Mouse (Mus musculus) inflammation-experienced regulatory T-cells, adult 6 months (primary cell): ENCODE data around the gene Snx25. TPM values are rescaled to one million over a fixed set of nuclear protein-coding genes. Genes with fewer than 3 reads are reported as not detected.

Experiments
- ATAC-seq: one replicate; pipeline ENCODE4 v1.8.0; 2017
- polyA plus RNA-seq, 3 experiments: library from polyadenylated mRNA; unstranded; fragments of 100-300 nt; shearing (Covaris generic); gene quantifications; one replicate each; pipeline ENCODE4 v1.2.1; 2017

Snx25 gene
- polyA plus RNA-seq, 3 experiments from 2014 or later = 9.7 to 11.4 (median 11.0) TPM

GRCm38 (mm10) chr8:46010306-46010705 lies 141.7 kb downstream of the Snx25 start:
- no peak for ATAC-seq

- ATAC-seq = no peak
Observed at GRCm38 (mm10) chr8:46007050-46007672, 144.8 kb downstream of the Snx25 start.

DNA sequence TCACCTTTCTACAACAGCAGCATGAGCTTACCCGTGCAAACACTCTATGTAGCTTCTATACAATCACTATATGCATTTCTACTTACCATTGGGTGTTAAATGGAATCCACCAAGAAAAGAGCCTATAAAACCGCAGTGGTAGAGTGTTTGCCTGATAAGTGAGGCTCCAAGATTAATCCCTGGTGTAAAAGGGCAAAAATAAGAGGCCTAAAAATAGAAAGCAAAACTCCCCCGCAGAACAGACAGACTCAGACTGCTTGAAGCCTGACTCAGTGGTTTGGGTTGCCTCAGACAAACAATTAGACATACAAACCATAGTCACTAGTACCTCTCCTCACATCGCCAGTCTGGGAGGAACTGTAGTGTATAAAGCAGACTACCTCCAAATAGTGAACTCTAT lies 146.4 kb downstream of the Snx25 start, which contains the start of gene Ankrd37:
Ankrd37 (minus strand) TSS at position 112 of the 400 bp plus-strand sequence.
- no peak for ATAC-seq

DNA sequence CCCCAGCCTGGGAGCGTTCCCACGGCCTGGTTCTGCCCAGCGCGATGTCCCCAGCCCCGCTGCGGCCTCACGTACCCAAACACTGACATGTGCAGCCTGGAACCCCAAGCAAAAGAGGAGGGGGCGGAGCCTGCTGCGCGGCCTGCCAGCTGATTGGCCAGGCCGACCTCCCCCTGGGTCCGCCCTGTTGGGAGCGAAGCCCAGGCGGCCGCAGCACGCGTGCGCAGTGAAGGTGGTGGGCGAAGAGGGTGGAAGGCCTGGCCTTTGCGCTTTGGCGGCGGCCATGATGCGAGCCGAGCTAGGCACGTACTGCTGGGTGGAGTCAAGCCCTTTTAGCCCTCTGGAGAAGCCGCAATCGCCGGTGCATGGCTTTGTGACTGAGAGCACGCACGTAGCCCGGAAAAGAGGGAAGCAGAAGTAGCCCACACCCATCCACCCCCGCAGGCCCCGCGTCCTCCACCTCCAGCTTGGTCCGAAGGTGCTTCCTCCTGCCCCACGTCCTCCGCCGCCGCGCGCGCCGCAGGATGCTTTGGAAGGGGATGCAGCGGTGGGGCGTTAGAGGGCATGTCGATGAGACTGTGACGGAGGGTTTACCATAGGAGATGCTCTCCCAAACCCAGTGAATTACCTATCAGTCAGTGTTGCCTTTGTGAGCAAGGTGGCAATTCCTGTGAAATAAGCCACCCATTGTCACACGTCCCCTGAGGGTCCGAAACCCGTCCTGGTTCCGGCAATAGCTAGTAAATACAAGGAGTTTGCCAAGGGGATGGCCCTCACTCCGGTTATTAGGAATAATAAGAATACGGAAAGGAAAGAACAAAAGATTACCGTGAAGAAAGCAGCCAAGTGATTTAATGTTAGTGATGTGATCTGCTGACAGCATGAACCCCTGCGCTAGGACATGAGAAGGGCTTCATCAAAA lies 151.9 kb downstream of the Snx25 start:
- peak; percentile 95 for ATAC-seq

GRCm38 (mm10) chr8:45999138-45999783 lies 152.7 kb downstream of the Snx25 start, which contains the start of gene Lrp2bp:
Gene Lrp2bp (plus strand): TSS chr8:45999303.
- peak; percentile 8 for ATAC-seq

GRCm38 (mm10) chr8:45998228-45998627 lies 153.7 kb downstream of the Snx25 start:
- ATAC-seq = no peak

DNA sequence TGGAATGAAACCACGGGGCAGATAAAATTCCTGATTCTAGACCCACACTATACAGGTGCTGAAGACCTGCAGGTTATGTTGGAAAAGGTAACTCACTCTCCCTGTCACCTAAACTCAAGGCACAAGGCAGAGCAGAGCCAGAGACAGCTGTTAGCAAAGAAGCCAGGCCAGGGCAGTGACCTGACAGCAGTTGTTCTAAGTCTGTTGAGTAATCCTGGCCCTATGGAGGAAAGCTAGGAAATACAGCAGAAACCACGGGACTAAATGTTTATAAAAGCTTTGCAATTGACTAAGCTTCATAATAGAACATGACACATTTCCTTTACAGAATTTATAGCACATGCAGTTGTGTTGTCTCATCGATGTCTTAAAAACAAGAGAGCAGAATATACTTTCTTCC lies 156.4 kb downstream of the Snx25 start:
- ATAC-seq = no peak

GRCm38 (mm10) chr8:45994111-45994510 lies 157.8 kb downstream of the Snx25 start:
- ATAC-seq = peak; percentile 52

- ATAC-seq = no peak
Observed at GRCm38 (mm10) chr8:45990631-45991310, 161.2 kb downstream of the Snx25 start.

- ATAC-seq = no peak
Observed at GRCm38 (mm10) chr8:45988189-45988588, 163.8 kb downstream of the Snx25 start.

DNA sequence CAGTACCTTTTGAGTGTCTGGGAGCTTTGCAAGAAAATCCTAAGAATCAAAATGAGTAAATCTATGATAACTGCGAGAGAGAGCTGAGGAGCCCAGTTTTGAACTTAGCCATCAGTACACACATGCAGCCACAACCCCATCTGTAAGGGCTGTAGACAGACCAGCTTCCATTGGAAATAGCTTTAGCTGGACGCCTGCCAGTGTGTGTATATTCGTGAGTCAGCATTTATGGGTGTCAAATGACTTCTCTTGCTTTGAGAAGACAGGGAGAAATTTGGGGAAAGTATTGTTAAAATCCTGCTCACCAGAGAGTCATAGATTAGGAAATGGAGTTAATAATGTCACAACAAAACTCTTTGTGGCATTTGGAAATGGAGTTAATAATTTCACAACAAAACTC lies 165.3 kb downstream of the Snx25 start:
- ATAC-seq = no peak

Other genes with a start within 250 kb of the Snx25 start
- not detected for gene Ccdc110, start 217.5 kb downstream of the Snx25 start, polyA plus RNA-seq
- 1 to 10 TPM in 2 of 3 experiments, under 1 TPM in 1; 0.55 to 2.9 (median 2.4) TPM for gene 1700029J07Rik, start 176.9 kb downstream of the Snx25 start, polyA plus RNA-seq
- 10 to 100 TPM; 64.0 to 81.0 (median 77.7) TPM for gene Ufsp2, start 176.6 kb downstream of the Snx25 start, polyA plus RNA-seq
- gene Lrp2bp, start 152.9 kb downstream of the Snx25 start, polyA plus RNA-seq = 1 to 10 TPM in 1 of 3 experiments, under 1 TPM in 2; 0.47 to 1.1 (median 0.97) TPM
- 10 to 100 TPM; 12.3 to 17.9 (median 17.4) TPM for gene Ankrd37, start 146.5 kb downstream of the Snx25 start, polyA plus RNA-seq
- gene Cfap97, start 388 bp downstream of the Snx25 start, polyA plus RNA-seq = 10 to 100 TPM; 25.0 to 44.3 (median 33.7) TPM
- gene Slc25a4, start 59.1 kb upstream of the Snx25 start, polyA plus RNA-seq = 100 to 1,000 TPM; 166 to 235 (median 173) TPM
- gene Helt, start 142.5 kb upstream of the Snx25 start, polyA plus RNA-seq = not detected